26 mouse cellular contexts compared by ENCODE assay signal in the genomic region with DNA sequence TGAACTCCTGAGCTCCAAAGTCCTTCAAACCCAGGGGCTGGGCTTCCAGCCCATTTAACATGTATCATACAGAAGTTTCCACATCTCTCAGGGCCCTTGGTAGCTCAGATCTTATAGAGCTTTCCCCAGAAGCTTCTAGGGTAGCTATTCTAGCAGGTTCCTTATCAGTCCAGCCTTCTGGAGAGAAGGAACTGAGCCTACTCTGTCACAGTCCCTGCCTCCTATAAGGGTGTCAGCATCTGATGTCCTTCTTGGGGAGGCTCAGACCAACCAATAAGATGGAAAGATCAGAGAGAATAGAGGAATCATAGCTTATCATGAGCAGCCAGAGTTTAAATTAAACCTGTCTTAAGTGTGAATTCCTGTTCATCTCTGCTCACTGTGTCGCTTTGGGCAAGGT. TPM values are rescaled to one million over a fixed set of nuclear protein-coding genes. Genes with fewer than 3 reads are reported as not detected.
A peak's percentile ranks its signal among the peaks of the same experiment; 100 is the strongest.
DNase-seq lines count a peak whose midpoint lies in the region; ATAC-seq and TF ChIP-seq lines count a peak whose summit lies in the region.
"Had no signal": no experiment of that assay in that cellular context is flagged by ENCODE, and none has a peak within 500 bp of the region (broad histone marks: within the 10 kb centered on the region; RNA-seq: fewer than 3 reads in every experiment).

No protein-coding gene starts in this region.

- H3K9me3 ChIP-seq in liver, embryonic 12.5 days (replicated peaks), result no peaks in the 10 kb centered on the region
- no peaks in the 10 kb centered on the region for H3K9me3 ChIP-seq in liver, embryonic 13.5 days (replicated peaks)
- H3K9me3 ChIP-seq in liver, embryonic 15.5 days (replicated peaks), result no peaks in the 10 kb centered on the region
- H3K9me3 ChIP-seq in lung, postnatal 0 days (ENCODE audit: low read length), result no peaks in the 10 kb centered on the region
- H3K9me3 ChIP-seq: embryonic facial prominence, embryonic 13.5 days; embryonic facial prominence, embryonic 15.5 days; forebrain, embryonic 10.5 days; forebrain, embryonic 12.5 days had no signal

- peak; percentile 81 for ATAC-seq in liver, embryonic 12.5 days
- peak; percentile 85 for ATAC-seq in liver, embryonic 13.5 days (ENCODE audit: low read depth)
- ATAC-seq in liver, embryonic 15.5 days (ENCODE audit: insufficient read depth), result peak; percentile 61
- no peak for ATAC-seq in lung, postnatal 0 days
- ATAC-seq: activated CD4-positive, CD25-positive, alpha-beta regulatory T cell, adult 4 months; forebrain, embryonic 14.5 days; forebrain, embryonic 16.5 days; Patski had no signal

- no peak for TF ChIP-seq CTCF in lung, postnatal 0 days (IDR thresholded peaks at IDR 0.05)

- H3K4me2 ChIP-seq in liver, embryonic 12.5 days, result no peak overlapping the region
- no peak overlapping the region for H3K4me2 ChIP-seq in liver, embryonic 13.5 days
- no peak overlapping the region for H3K4me2 ChIP-seq in liver, embryonic 15.5 days
- H3K4me2 ChIP-seq in lung, postnatal 0 days (replicated peaks; ENCODE audit: low read depth, low read length), result no peak overlapping the region
- H3K4me2 ChIP-seq: embryonic facial prominence, embryonic 13.5 days; embryonic facial prominence, embryonic 15.5 days; forebrain, embryonic 12.5 days had no signal

- H3K36me3 ChIP-seq in liver, embryonic 12.5 days, result no peaks in the 10 kb centered on the region
- no peaks in the 10 kb centered on the region for H3K36me3 ChIP-seq in liver, embryonic 13.5 days
- no peaks in the 10 kb centered on the region for H3K36me3 ChIP-seq in liver, embryonic 15.5 days (replicated peaks)
- H3K36me3 ChIP-seq in lung, postnatal 0 days (ENCODE audit: insufficient read depth, low read length), result no peaks in the 10 kb centered on the region
- H3K36me3 ChIP-seq: embryonic facial prominence, embryonic 13.5 days; embryonic facial prominence, embryonic 15.5 days; forebrain, embryonic 10.5 days; forebrain, embryonic 12.5 days had no signal

- no peaks in the 10 kb centered on the region for H3K27me3 ChIP-seq in liver, embryonic 12.5 days (replicated peaks)
- H3K27me3 ChIP-seq in liver, embryonic 13.5 days, result no peaks in the 10 kb centered on the region
- H3K27me3 ChIP-seq in liver, embryonic 15.5 days, result no peaks in the 10 kb centered on the region
- no peaks in the 10 kb centered on the region for H3K27me3 ChIP-seq in lung, postnatal 0 days (replicated peaks; ENCODE audit: insufficient read depth, low read length)
- H3K27me3 ChIP-seq: embryonic facial prominence, embryonic 13.5 days; embryonic facial prominence, embryonic 15.5 days; forebrain, embryonic 12.5 days; Patski had no signal

- no peak for TF ChIP-seq EP300 in lung, postnatal 0 days (IDR thresholded peaks at IDR 0.05)

- H3K4me1 ChIP-seq in liver, embryonic 12.5 days, result peaks cover 29% of the 10 kb centered on the region
- H3K4me1 ChIP-seq in liver, embryonic 13.5 days (replicated peaks), result peaks cover 28% of the 10 kb centered on the region
- H3K4me1 ChIP-seq in liver, embryonic 15.5 days (replicated peaks), result no peaks in the 10 kb centered on the region
- peaks cover 4% of the 10 kb centered on the region; the same call in 1 of the 2 replicates for H3K4me1 ChIP-seq in lung, postnatal 0 days (ENCODE audit: insufficient read depth, low read depth, low read length)

- no peak overlapping the region for H3K27ac ChIP-seq in liver, embryonic 12.5 days
- H3K27ac ChIP-seq in liver, embryonic 13.5 days, result no peak overlapping the region
- no peak overlapping the region for H3K27ac ChIP-seq in liver, embryonic 15.5 days (replicated peaks)
- no peak overlapping the region for H3K27ac ChIP-seq in lung, postnatal 0 days (ENCODE audit: low read length)
- H3K27ac ChIP-seq: embryonic facial prominence, embryonic 13.5 days; embryonic facial prominence, embryonic 15.5 days; forebrain, embryonic 10.5 days; forebrain, embryonic 12.5 days had no signal

- no peak overlapping the region for H3K4me3 ChIP-seq in liver, embryonic 12.5 days
- no peak overlapping the region for H3K4me3 ChIP-seq in liver, embryonic 13.5 days (replicated peaks)
- no peak overlapping the region for H3K4me3 ChIP-seq in liver, embryonic 15.5 days (replicated peaks)
- no peak overlapping the region for H3K4me3 ChIP-seq in lung, postnatal 0 days (ENCODE audit: low read depth, low read length)
- H3K4me3 ChIP-seq: embryonic facial prominence, embryonic 13.5 days; embryonic facial prominence, embryonic 15.5 days; erythroblast, embryonic 14.5 days; forebrain, embryonic 10.5 days; forebrain, embryonic 12.5 days had no signal

- no peak for DNase-seq in liver
- peak; percentile 36 for DNase-seq in c-Kit-positive CD71-positive TER-119-negative erythroid progenitor cells, embryonic 14.5 days (ENCODE audit: low read depth)
- no peak for DNase-seq in liver, embryonic 13.5 days
- no peak for DNase-seq in testis, postnatal 14 days (ENCODE audit: low spot score)
- no peak for DNase-seq in layer of hippocampus, adult 9-10 months (ENCODE audit: low spot score)
- DNase-seq in lung, postnatal 0 days (ENCODE audit: low spot score), result no peak
- DNase-seq: adrenal gland, adult 8-10 months; adrenal gland, postnatal 25 days; cerebellum, adult 11 months; cerebellum, adult 18-20 months; cerebellum, adult 8-10 months; cerebellum, adult 9-11 months; cerebellum, postnatal 14 days; cerebellum, postnatal 36 days; embryo, embryonic 11 days had no signal

- 29% methylated on average over 1 of the region's 1 CpGs for WGBS in liver, embryonic 12.5 days (ENCODE audit: insufficient replicate concordance)
- WGBS in liver, embryonic 13.5 days (ENCODE audit: insufficient replicate concordance), result 18% methylated on average over 1 of the region's 1 CpGs
- WGBS in liver, embryonic 15.5 days (ENCODE audit: insufficient replicate concordance), result 26% methylated on average over 1 of the region's 1 CpGs
- 52% methylated on average over 1 of the region's 1 CpGs for WGBS in lung, postnatal 0 days

- H3K9ac ChIP-seq in liver, embryonic 12.5 days, result no peak overlapping the region
- H3K9ac ChIP-seq in liver, embryonic 13.5 days, result no peak overlapping the region
- H3K9ac ChIP-seq in liver, embryonic 15.5 days, result no peak overlapping the region
- no peak overlapping the region for H3K9ac ChIP-seq in lung, postnatal 0 days (replicated peaks; ENCODE audit: low read depth)
- H3K9ac ChIP-seq: embryonic facial prominence, embryonic 13.5 days; embryonic facial prominence, embryonic 15.5 days; forebrain, embryonic 12.5 days had no signal

RNA-seq across cellular contexts. Expression of gene Spata6, which starts 53.1 kb away (rescaled TPM):
- 5.3 and 7.2 TPM in 2 replicates for polyA plus RNA-seq in liver, embryonic 12.5 days (2016; fragmentation: Nextera tagmentation; extraction: Ambion mirVana)
- 3.3 and 5.2 TPM in 2 replicates for polyA plus RNA-seq in liver, embryonic 13.5 days (2015; fragmentation: Nextera tagmentation; extraction: Ambion mirVana)
- polyA plus RNA-seq in liver, embryonic 15.5 days (2015; fragmentation: Nextera tagmentation; extraction: Ambion mirVana), result 2.8 and 3.7 TPM in 2 replicates
- polyA plus RNA-seq in lung, postnatal 0 days (2015; fragmentation: Nextera tagmentation; extraction: Ambion mirVana), result 33.2 and 33.4 TPM in 2 replicates
